Mouse (Mus musculus): Measurements from ENCODE around the gene Fat4.

- no peak for TF ChIP-seq POLR2A (IDR thresholded peaks at IDR 0.05; ENCODE audit: insufficient read length, low read depth)
- no peak for TF ChIP-seq TCF12 (IDR thresholded peaks at IDR 0.05; ENCODE audit: insufficient read depth, poor library complexity, severe bottlenecking)
- TF ChIP-seq USF1 (IDR thresholded peaks at IDR 0.05; ENCODE audit: low read depth), result no peak
- no peak for TF ChIP-seq MAX (IDR thresholded peaks at IDR 0.05; ENCODE audit: low read depth)
- no peak for TF ChIP-seq E2F4 (IDR thresholded peaks at IDR 0.05; ENCODE audit: insufficient read depth)
- no peak for TF ChIP-seq CEBPB (IDR thresholded peaks at IDR 0.05; ENCODE audit: insufficient read depth, poor library complexity, severe bottlenecking)
- TF ChIP-seq SRF (IDR thresholded peaks at IDR 0.05; ENCODE audit: control insufficient read depth, insufficient read length, low read depth), result no peak
- TF ChIP-seq TCF3 (IDR thresholded peaks at IDR 0.05; ENCODE audit: insufficient read length, low read depth), result no peak
- no peak for TF ChIP-seq POLR2AphosphoS2 (IDR thresholded peaks at IDR 0.05; ENCODE audit: insufficient read length, low read depth)
- no peak for TF ChIP-seq MYOG (IDR thresholded peaks at IDR 0.05; ENCODE audit: control insufficient read depth in 1 of 3, insufficient read depth in 1 of 3, insufficient read length in 2 of 3, low read depth in 2 of 3)
Measured at GRCm38 (mm10) chr3:38945157-38945556, 58.4 kb downstream of the Fat4 start.

Data from myocyte (in vitro differentiated cells).